Mouse (Mus musculus) lung, postnatal 0 days (tissue): ENCODE data around the gene Celsr2.

Source experiments
- CTCF ChIP-seq: IDR thresholded peaks from 2 replicates; pipeline ENCODE4 v1.5.1; 2016; ENCODE audit warnings: antibody characterized with exemption, mild to moderate bottlenecking
- EP300 ChIP-seq: IDR thresholded peaks from 2 replicates; pipeline ENCODE4 v1.6.1; 2016; ENCODE audit warnings: antibody characterized with exemption, mild to moderate bottlenecking, control low read depth

- TF ChIP-seq CTCF: no peak
- no peak for TF ChIP-seq EP300
These were observed 74.3 kb downstream of the Celsr2 start for GRCm38 (mm10) chr3:108341040-108341439.
